Mouse (Mus musculus): ENCODE measurements around the gene Zpbp. TPM values are rescaled to one million over a fixed set of nuclear protein-coding genes. Genes with fewer than 3 reads are reported as not detected.

Zpbp gene
- polyA plus RNA-seq, 1 experiment from 2014 or later = 0.33 TPM

- Histone ChIP-seq H3K27ac (replicated peaks) (no peak overlapping the region), H3K4me3 (ENCODE audit: low read depth, low read length) (no peak overlapping the region), H3K9me3 (ENCODE audit: control insufficient read depth, low read length) (no peaks in the 10 kb centered on the region), H3K27me3 (ENCODE audit: control insufficient read depth, insufficient read depth, low read length) (no peaks in the 10 kb centered on the region), H3K4me2 (replicated peaks; ENCODE audit: low read depth) (no peak overlapping the region), H3K4me1 (replicated peaks; ENCODE audit: control insufficient read depth, insufficient read depth) (no peaks in the 10 kb centered on the region), H3K9ac (ENCODE audit: low read length) (no peak overlapping the region), H3K36me3 (ENCODE audit: control insufficient read depth, insufficient read depth, low read length) (no peaks in the 10 kb centered on the region)
- no peak for TF ChIP-seq EP300 (optimal IDR thresholded peaks at IDR 0.05)
- ATAC-seq (ENCODE audit: low FRiP score, low TSS enrichment) (no peak), DNase-seq (ENCODE audit: low spot score) (no peak)
- WGBS = 52% methylated on average over 6 of the region's 6 CpGs
These were observed 219.4 kb downstream of the Zpbp start for GRCm38 (mm10) chr11:11242694-11243377.

GRCm38 (mm10) chr11:11239346-11239745 is 222.9 kb downstream of the Zpbp start:
- no peak for ATAC-seq (ENCODE audit: low FRiP score, low TSS enrichment)
- TF ChIP-seq EP300 (optimal IDR thresholded peaks at IDR 0.05) = no peak
- TF ChIP-seq CTCF (IDR thresholded peaks at IDR 0.05; ENCODE audit: low read depth) = peak; percentile 62
- WGBS = 67% methylated on average over 1 of the region's 1 CpGs
- H3K27me3 ChIP-seq (ENCODE audit: control insufficient read depth, insufficient read depth, low read length) = no peaks in the 10 kb centered on the region
- H3K9ac ChIP-seq (ENCODE audit: low read length) = no peak overlapping the region
- H3K36me3 ChIP-seq (ENCODE audit: control insufficient read depth, insufficient read depth, low read length) = no peaks in the 10 kb centered on the region
- no peak overlapping the region for H3K4me3 ChIP-seq (ENCODE audit: low read depth, low read length)
- no peak overlapping the region for H3K4me2 ChIP-seq (replicated peaks; ENCODE audit: low read depth)
- H3K9me3 ChIP-seq (ENCODE audit: control insufficient read depth, low read length) = no peaks in the 10 kb centered on the region
- H3K27ac ChIP-seq (replicated peaks) = no peak overlapping the region
- no peak for DNase-seq (ENCODE audit: low spot score)
- no peaks in the 10 kb centered on the region for H3K4me1 ChIP-seq (replicated peaks; ENCODE audit: control insufficient read depth, insufficient read depth)

Other genes starting within 250 kb of the Zpbp start
- gene Spata48, start 314 bp downstream of the Zpbp start, polyA plus RNA-seq (2015; fragmentation: Nextera tagmentation; extraction: Ambion mirVana) = 0.78 and 1.2 TPM in 2 replicates
- gene 4930512M02Rik, start 165.4 kb upstream of the Zpbp start, polyA plus RNA-seq (2015; fragmentation: Nextera tagmentation; extraction: Ambion mirVana) = not detected in 2 replicates
- gene Ikzf1, start 222.6 kb upstream of the Zpbp start, polyA plus RNA-seq (2015; fragmentation: Nextera tagmentation; extraction: Ambion mirVana) = 0.39 and 0.62 TPM in 2 replicates

All from stomach, postnatal 0 days (tissue).